Mouse (Mus musculus) testis, adult 10 weeks (tissue): ENCODE results near the gene Mgst2. TPM values are rescaled to one million over a fixed set of nuclear protein-coding genes. Genes with fewer than 3 reads are reported as not detected.

Experiments used
- polyA plus RNA-seq: library from polyadenylated mRNA; stranded (reverse); fragments of 350-450 nt; fragmentation: Illumina TruSeq; extraction: RNeasy Lipid Tissue Mini Kit (QIAGEN cat#74804); gene quantifications from one replicate; pipeline ENCODE4 v1.2.3, GENCODE M21; 2014; ENCODE audit warnings: low read depth, low replicate concordance

Mgst2 gene
- polyA plus RNA-seq = 7.2 TPM

DNA sequence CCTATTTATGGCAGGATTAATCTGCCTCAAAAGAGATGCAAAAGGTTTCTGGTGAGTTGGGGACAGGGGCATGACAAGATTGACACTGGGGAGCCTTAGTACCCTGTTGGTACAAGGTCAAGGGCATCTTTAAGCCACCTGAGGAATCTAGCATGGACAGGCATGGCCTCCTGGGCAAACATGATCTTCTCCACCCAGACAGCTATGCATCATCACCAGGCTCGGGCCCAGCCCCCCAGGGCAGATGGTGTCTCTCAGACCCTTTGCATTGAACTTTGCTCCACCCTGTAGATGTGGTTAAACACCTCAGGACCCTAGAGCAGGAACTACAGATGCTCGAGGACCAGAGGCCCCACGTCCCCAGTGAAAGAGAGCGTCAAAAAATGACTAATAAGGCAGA lies at the start of gene Mgst2:
Mgst2 (plus strand) TSS at position 301 of the 400 bp plus-strand sequence.

Other genes starting within 250 kb of the Mgst2 start
- 330 TPM for gene Naa15, start 245.2 kb upstream of the Mgst2 start, polyA plus RNA-seq
- gene Rab33b, start 176.4 kb upstream of the Mgst2 start, polyA plus RNA-seq = 9.5 TPM
- 2.5 TPM for gene Setd7, start 99.5 kb upstream of the Mgst2 start, polyA plus RNA-seq